Mouse (Mus musculus) c-Kit-positive CD71-negative TER-119-negative erythroid progenitor cells, embryonic 14.5 days (primary cell): ENCODE measurements around the gene Vmn1r61.

Experiments used
- DNase-seq: peaks from one replicate; pipeline ENCODE4 v3.0.0-alpha.2; 2013; ENCODE audit warnings: low read depth

The Vmn1r61 gene

DNA sequence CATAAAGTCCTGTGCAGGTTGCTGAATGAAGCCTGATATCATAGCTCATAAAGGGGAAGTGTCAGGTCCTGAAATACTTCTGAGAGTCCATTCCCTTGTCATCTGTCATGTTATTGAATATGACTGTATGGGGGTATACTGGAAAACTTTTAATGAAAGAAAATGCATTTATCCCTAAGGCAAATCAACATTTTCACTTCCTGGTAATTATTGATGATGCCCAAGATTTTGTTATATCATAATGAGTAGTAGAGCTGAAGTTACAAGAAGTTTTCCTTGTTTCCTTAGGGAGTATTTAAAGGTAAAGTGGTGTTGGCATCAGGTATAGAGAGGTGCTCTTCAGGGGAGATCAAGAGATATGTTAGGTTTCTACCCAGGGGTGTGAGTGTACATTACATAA, at the start of gene Vmn1r61:
Gene Vmn1r61 (minus strand): TSS at position 101 of the 400 bp plus-strand sequence.
- no peak for DNase-seq
